Mouse (Mus musculus) spleen, adult 2 months (tissue): Measurements from ENCODE around the gene Rpp30.

ENCODE experiments used
- CTCF ChIP-seq: fragments of 200-500 bp; IDR thresholded peaks from 2 replicates; pipeline ENCODE4 v1.5.1; 2011; ENCODE audit warnings: mild to moderate bottlenecking, inconsistent platforms; ENCODE audit not compliant: insufficient read depth, insufficient read length, insufficient replicate concordance; ENCODE audit errors: extremely low read depth
- POLR2A ChIP-seq: fragments of 200-500 bp; IDR thresholded peaks from 2 replicates; pipeline ENCODE4 v1.6.1; 2011; ENCODE audit warnings: low read depth, low read length, inconsistent platforms

- TF ChIP-seq CTCF (peak; percentile 37; the same call in 1 of the 2 replicates), POLR2A (no peak)
Measured at GRCm38 (mm10) chr19:36082606-36083261, 782 bp upstream of the Rpp30 start.
